17 mouse cellular contexts compared by ENCODE assay signal in genomic region chr5:81256091-81256490, GRCm38 (mm10).
DNase-seq lines count a peak whose midpoint lies in the region; TF ChIP-seq lines count a peak whose summit lies in the region.
"Had no signal": no experiment of that assay in that cellular context is flagged by ENCODE, and none has a peak within 500 bp of the region (broad histone marks: within the 10 kb centered on the region; RNA-seq: fewer than 3 reads in every experiment).

No protein-coding gene starts in this region.

- DNase-seq in cerebellum, adult 18-20 months: peak; percentile 19 to 21
- DNase-seq in cerebellum, adult 11 months: no peak
- DNase-seq in frontal cortex, adult 2 months (ENCODE audit: extremely low spot score in 1 of 2, low spot score in 1 of 2): peak; percentile 25 to 53
- no peak for DNase-seq in frontal cortex, postnatal 36 days (ENCODE audit: low spot score in 2 of 2)
- DNase-seq in brain, embryonic 14.5 days (ENCODE audit: low read depth): peak; percentile 32
- peak; percentile 24 for DNase-seq in cerebellum, adult 9-11 months
- DNase-seq in ovary, postnatal 14 days (ENCODE audit: low spot score): no peak
- DNase-seq: adrenal gland, postnatal 10 days; gastrocnemius, postnatal 25 days; heart, adult 11 months; heart, postnatal 36 days; kidney, adult 11 months; kidney, postnatal 25 days; liver; lung, adult 2 months; lung, postnatal 10 days; right cerebral cortex, postnatal 4 days had no signal

- TF ChIP-seq POLR2A in brain, embryonic 14.5 days (IDR thresholded peaks at IDR 0.05; ENCODE audit: borderline replicate concordance, extremely low read depth, insufficient read depth, insufficient read length, poor library complexity, severe bottlenecking): no peak

- TF ChIP-seq CTCF in brain, embryonic 14.5 days (IDR thresholded peaks at IDR 0.05; ENCODE audit: borderline replicate concordance, extremely low read depth, insufficient read depth, insufficient read length): no peak

Comparison
In these comparisons a context has a peak if more than half of its experiments do, and no peak if none do; other contexts are left out.
1. DNase-seq: peak in cerebellum, adult 18-20 months (2 of 2), frontal cortex, adult 2 months (2 of 2), brain, embryonic 14.5 days (single experiment) and cerebellum, adult 9-11 months (single experiment); none in cerebellum, adult 11 months (single experiment), frontal cortex, postnatal 36 days (0 of 2) and ovary, postnatal 14 days (single experiment).